Mouse (Mus musculus): ENCODE data around the gene Ano2. TPM values are rescaled to one million over a fixed set of nuclear protein-coding genes. Genes with fewer than 3 reads are reported as not detected.

Ano2 gene
- polyA plus RNA-seq (2015; fragmentation: Nextera tagmentation; extraction: Ambion mirVana), result 0.50 and 1.1 TPM in 2 replicates

DNA sequence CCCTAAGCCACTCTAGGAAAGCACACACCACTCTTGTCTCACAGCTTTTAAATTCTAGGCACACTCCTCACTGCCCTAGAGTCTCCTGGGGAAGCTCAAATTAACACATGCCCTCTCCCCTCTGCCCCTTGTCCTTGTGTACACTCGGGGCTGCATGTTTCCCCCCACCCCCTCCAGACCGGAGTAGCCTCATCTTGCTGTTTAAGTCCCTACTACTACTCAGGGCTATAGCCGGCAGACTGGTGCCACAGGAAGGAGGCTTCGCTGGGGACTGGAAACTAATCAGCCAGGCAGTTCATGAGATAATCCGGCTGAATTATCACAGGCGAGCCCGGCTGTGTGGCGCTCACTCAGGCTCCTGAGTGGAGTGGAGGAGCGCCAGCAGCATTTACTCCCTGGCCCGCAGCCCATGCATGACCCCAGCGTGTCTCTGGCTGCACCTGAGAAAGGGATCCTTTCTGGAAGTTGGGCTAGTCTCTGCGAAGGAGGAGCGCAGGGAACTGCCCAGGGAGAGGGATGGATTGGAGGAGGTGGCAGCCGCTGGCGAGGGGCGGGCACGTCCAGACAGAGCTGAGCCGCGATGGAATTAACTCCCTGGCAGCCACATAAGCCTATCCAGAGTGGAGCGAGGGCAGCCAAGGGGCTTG is at the start of gene Ano2:
Gene Ano2, plus strand, starts transcription at position 363 of the 647 bp plus-strand sequence.
- H3K27me3 ChIP-seq (replicated peaks; ENCODE audit: control insufficient read depth, insufficient read depth, low read length), result no peaks in the 10 kb centered on the region
- H3K9me3 ChIP-seq (ENCODE audit: control insufficient read depth, low read length), result no peaks in the 10 kb centered on the region
- H3K4me1 ChIP-seq (ENCODE audit: control insufficient read depth, insufficient read depth, low read depth, low read length), result peaks cover 11% of the 10 kb centered on the region
- ATAC-seq, result peak; percentile 86
- peak within 1 kb of the TSS; percentile 61 for H3K9ac ChIP-seq (ENCODE audit: low read depth, low read length)
- H3K4me2 ChIP-seq (ENCODE audit: low read length), result peak within 1 kb of the TSS; percentile 71
- no peak within 1 kb of the TSS for H3K27ac ChIP-seq (ENCODE audit: low read depth, low read length)
- no peaks in the 10 kb centered on the region for H3K36me3 ChIP-seq (ENCODE audit: control insufficient read depth, insufficient read depth, low read length)
- 2% methylated on average over 20 of the region's 20 CpGs for WGBS
- H3K4me3 ChIP-seq (ENCODE audit: low read length), result peak within 1 kb of the TSS; percentile 40

DNA sequence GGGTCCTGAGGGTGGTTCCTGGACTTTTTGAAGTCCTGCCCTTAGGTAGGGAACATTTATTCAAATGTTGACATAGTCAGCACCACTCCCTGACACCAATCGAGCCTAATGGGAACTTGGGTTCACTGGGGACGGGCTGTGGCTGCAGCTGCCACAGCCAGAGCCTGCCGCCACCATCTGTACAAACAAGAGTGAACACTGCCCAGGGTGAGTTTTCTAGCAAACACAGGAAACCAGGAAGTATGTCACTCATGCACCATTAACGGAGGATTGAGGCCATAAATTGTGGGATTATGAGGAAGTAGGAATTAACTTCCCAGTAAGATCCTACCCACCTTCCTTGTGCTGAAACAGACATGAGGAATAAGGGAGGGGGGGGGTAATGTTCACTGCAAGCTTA is 49.7 kb upstream of the Ano2 start:
- Histone ChIP-seq H3K4me2 (ENCODE audit: low read length) (no peak overlapping the region), H3K9ac (ENCODE audit: low read depth, low read length) (no peak overlapping the region), H3K4me3 (ENCODE audit: low read length) (no peak overlapping the region), H3K4me1 (ENCODE audit: control insufficient read depth, insufficient read depth, low read depth, low read length) (no peaks in the 10 kb centered on the region), H3K27ac (ENCODE audit: low read depth, low read length) (no peak overlapping the region), H3K36me3 (ENCODE audit: control insufficient read depth, insufficient read depth, low read length) (no peaks in the 10 kb centered on the region), H3K9me3 (ENCODE audit: control insufficient read depth, low read length) (no peaks in the 10 kb centered on the region), H3K27me3 (replicated peaks; ENCODE audit: control insufficient read depth, insufficient read depth, low read length) (no peaks in the 10 kb centered on the region)
- ATAC-seq, result no peak
- 83% methylated on average over 4 of the region's 4 CpGs for WGBS

DNA sequence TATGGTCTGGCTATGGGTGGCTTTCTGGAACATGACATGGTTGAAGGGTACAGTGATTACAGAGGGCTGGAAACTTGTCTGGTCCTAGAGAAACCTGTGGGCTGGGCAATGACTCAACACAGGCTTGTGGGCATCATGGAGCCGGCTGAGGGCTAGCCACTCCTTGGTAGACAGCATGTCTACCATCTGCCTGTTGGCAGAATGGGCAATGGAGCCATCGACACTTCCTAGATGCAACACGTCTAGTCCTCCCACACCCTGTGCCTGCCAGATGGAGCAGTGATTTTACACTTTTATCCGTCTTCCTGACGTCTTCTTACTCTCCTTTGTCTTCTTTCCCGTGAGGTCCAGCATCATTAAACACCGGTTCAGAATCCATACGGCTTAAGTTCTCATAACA is 49.1 kb upstream of the Ano2 start:
- Histone ChIP-seq H3K4me3 (ENCODE audit: low read length) (no peak overlapping the region), H3K27ac (ENCODE audit: low read depth, low read length) (no peak overlapping the region), H3K9ac (ENCODE audit: low read depth, low read length) (no peak overlapping the region), H3K9me3 (ENCODE audit: control insufficient read depth, low read length) (no peaks in the 10 kb centered on the region), H3K4me2 (ENCODE audit: low read length) (no peak overlapping the region), H3K27me3 (replicated peaks; ENCODE audit: control insufficient read depth, insufficient read depth, low read length) (no peaks in the 10 kb centered on the region), H3K36me3 (ENCODE audit: control insufficient read depth, insufficient read depth, low read length) (no peaks in the 10 kb centered on the region), H3K4me1 (ENCODE audit: control insufficient read depth, insufficient read depth, low read depth, low read length) (no peaks in the 10 kb centered on the region)
- ATAC-seq, result no peak
- WGBS, result 73% methylated on average over 8 of the region's 8 CpGs

DNA sequence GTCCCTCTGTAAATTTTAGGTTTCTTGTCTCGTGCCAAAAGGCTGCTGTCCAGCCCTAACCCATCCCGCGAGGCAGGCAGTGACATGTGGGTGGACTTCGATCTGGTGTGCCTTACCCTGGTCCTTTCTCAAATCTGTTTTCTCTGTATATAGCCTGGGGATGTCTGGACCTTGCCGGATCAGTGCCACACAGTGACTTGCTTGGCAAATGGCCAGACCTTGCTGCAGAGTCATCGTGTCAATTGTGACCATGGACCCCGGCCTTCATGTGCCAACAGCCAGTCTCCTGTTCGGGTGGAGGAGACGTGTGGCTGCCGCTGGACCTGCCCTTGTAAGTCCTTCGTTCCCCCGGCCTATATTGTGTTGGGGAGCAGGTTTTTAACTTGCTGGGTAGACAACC is 41.3 kb upstream of the Ano2 start:
- Histone ChIP-seq H3K9ac (ENCODE audit: low read depth, low read length) (no peak overlapping the region), H3K27me3 (replicated peaks; ENCODE audit: control insufficient read depth, insufficient read depth, low read length) (no peaks in the 10 kb centered on the region), H3K9me3 (ENCODE audit: control insufficient read depth, low read length) (no peaks in the 10 kb centered on the region), H3K4me1 (ENCODE audit: control insufficient read depth, insufficient read depth, low read depth, low read length) (no peaks in the 10 kb centered on the region), H3K4me2 (ENCODE audit: low read length) (no peak overlapping the region), H3K4me3 (ENCODE audit: low read length) (no peak overlapping the region), H3K36me3 (ENCODE audit: control insufficient read depth, insufficient read depth, low read length) (no peaks in the 10 kb centered on the region), H3K27ac (ENCODE audit: low read depth, low read length) (no peak overlapping the region)
- 85% methylated on average over 12 of the region's 12 CpGs for WGBS
- no peak for ATAC-seq

DNA sequence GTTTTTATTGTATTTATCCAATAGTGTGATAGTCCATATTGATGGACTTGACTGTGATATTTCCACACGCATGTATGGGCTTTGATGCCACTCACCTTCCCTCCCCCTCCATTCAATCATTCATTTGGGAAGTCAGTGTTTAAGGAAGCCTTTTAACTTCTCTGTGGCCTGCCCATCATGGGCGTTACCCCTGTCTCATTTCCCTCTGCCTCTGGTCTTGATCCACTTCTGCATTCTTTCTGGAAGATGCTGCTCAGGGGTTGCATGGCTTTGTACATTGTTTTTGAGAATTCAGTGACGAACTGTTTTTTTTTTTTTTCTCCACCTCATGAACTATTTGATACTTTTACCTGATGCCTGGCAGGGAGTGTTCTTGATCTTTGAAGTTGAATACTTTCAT is 38.9 kb upstream of the Ano2 start:
- Histone ChIP-seq H3K9ac (ENCODE audit: low read depth, low read length) (no peak overlapping the region), H3K36me3 (ENCODE audit: control insufficient read depth, insufficient read depth, low read length) (no peaks in the 10 kb centered on the region), H3K27ac (ENCODE audit: low read depth, low read length) (no peak overlapping the region), H3K4me3 (ENCODE audit: low read length) (no peak overlapping the region), H3K27me3 (replicated peaks; ENCODE audit: control insufficient read depth, insufficient read depth, low read length) (no peaks in the 10 kb centered on the region), H3K9me3 (ENCODE audit: control insufficient read depth, low read length) (no peaks in the 10 kb centered on the region), H3K4me2 (ENCODE audit: low read length) (no peak overlapping the region), H3K4me1 (ENCODE audit: control insufficient read depth, insufficient read depth, low read depth, low read length) (no peaks in the 10 kb centered on the region)
- 87% methylated on average over 3 of the region's 3 CpGs for WGBS
- ATAC-seq, result no peak

DNA sequence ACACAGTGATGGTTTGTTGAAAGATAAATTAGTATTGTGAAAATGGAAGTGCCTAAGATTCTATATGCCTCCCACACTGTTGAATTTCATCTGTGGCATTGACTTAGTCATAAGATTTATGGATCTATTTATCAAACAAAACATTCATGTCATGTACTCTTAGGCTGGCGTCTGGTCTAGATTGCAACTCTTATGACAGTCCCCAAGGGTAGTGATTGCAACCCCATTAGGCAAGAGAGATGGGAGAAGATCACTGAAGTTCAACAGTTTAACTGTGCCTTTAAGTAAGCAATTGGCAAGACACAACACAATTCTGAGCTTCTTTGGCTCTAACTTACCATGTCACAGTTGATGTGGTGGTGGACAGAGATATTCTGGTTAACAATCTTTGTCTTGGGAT is 36.8 kb upstream of the Ano2 start:
- 83% methylated on average over 1 of the region's 1 CpGs for WGBS
- Histone ChIP-seq H3K9me3 (ENCODE audit: control insufficient read depth, low read length) (no peaks in the 10 kb centered on the region), H3K9ac (ENCODE audit: low read depth, low read length) (no peak overlapping the region), H3K4me3 (ENCODE audit: low read length) (no peak overlapping the region), H3K27ac (ENCODE audit: low read depth, low read length) (no peak overlapping the region), H3K36me3 (ENCODE audit: control insufficient read depth, insufficient read depth, low read length) (no peaks in the 10 kb centered on the region), H3K27me3 (replicated peaks; ENCODE audit: control insufficient read depth, insufficient read depth, low read length) (no peaks in the 10 kb centered on the region), H3K4me2 (ENCODE audit: low read length) (no peak overlapping the region), H3K4me1 (ENCODE audit: control insufficient read depth, insufficient read depth, low read depth, low read length) (no peaks in the 10 kb centered on the region)
- no peak for ATAC-seq

DNA sequence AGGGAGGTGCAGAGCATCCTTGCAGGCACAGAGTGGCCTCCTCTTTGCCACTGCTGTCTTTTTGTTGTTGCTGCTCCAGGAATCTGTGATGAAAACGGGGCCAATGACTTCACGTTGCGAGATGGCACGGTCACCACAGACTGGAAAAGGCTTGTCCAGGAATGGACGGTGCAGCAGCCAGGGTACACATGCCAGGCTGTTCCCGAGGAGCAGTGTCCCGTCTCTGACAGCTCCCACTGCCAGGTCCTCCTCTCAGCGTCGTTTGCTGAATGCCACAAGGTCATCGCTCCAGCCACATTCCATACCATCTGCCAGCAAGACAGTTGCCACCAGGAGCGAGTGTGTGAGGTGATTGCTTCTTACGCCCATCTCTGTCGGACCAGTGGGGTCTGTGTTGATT is 33.3 kb upstream of the Ano2 start:
- no peaks in the 10 kb centered on the region for H3K9me3 ChIP-seq (ENCODE audit: control insufficient read depth, low read length)
- no peak overlapping the region for H3K9ac ChIP-seq (ENCODE audit: low read depth, low read length)
- no peaks in the 10 kb centered on the region for H3K27me3 ChIP-seq (replicated peaks; ENCODE audit: control insufficient read depth, insufficient read depth, low read length)
- no peaks in the 10 kb centered on the region for H3K4me1 ChIP-seq (ENCODE audit: control insufficient read depth, insufficient read depth, low read depth, low read length)
- no peak overlapping the region for H3K27ac ChIP-seq (ENCODE audit: low read depth, low read length)
- no peak overlapping the region for H3K4me2 ChIP-seq (ENCODE audit: low read length)
- H3K4me3 ChIP-seq (ENCODE audit: low read length), result no peak overlapping the region
- WGBS, result 83% methylated on average over 13 of the region's 13 CpGs
- no peak for ATAC-seq
- H3K36me3 ChIP-seq (ENCODE audit: control insufficient read depth, insufficient read depth, low read length), result no peaks in the 10 kb centered on the region

DNA sequence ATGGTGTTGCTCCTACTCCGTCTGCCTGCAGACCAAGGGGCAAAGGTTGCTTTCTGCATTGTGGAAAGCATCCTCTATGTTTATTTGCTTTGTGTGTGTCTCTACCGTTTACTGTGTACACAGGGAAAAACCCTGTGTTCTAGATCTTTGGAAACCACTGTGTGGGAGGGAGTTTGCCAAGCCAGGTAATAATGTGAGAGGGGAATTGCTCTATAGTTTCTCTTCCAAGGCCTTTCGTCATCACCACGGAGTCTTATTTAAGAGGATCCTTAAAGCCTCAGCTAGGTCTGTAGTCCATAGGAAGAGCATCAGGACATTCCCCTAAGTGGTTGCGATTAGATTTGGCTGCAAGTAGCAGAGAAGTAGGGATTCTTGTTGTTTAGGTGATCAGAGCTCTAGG is 32.3 kb upstream of the Ano2 start:
- Histone ChIP-seq H3K9me3 (ENCODE audit: control insufficient read depth, low read length) (no peaks in the 10 kb centered on the region), H3K4me1 (ENCODE audit: control insufficient read depth, insufficient read depth, low read depth, low read length) (no peaks in the 10 kb centered on the region), H3K4me3 (ENCODE audit: low read length) (no peak overlapping the region), H3K27ac (ENCODE audit: low read depth, low read length) (no peak overlapping the region), H3K36me3 (ENCODE audit: control insufficient read depth, insufficient read depth, low read length) (no peaks in the 10 kb centered on the region), H3K27me3 (replicated peaks; ENCODE audit: control insufficient read depth, insufficient read depth, low read length) (no peaks in the 10 kb centered on the region), H3K9ac (ENCODE audit: low read depth, low read length) (no peak overlapping the region), H3K4me2 (ENCODE audit: low read length) (no peak overlapping the region)
- 90% methylated on average over 5 of the region's 5 CpGs for WGBS
- ATAC-seq, result no peak

DNA sequence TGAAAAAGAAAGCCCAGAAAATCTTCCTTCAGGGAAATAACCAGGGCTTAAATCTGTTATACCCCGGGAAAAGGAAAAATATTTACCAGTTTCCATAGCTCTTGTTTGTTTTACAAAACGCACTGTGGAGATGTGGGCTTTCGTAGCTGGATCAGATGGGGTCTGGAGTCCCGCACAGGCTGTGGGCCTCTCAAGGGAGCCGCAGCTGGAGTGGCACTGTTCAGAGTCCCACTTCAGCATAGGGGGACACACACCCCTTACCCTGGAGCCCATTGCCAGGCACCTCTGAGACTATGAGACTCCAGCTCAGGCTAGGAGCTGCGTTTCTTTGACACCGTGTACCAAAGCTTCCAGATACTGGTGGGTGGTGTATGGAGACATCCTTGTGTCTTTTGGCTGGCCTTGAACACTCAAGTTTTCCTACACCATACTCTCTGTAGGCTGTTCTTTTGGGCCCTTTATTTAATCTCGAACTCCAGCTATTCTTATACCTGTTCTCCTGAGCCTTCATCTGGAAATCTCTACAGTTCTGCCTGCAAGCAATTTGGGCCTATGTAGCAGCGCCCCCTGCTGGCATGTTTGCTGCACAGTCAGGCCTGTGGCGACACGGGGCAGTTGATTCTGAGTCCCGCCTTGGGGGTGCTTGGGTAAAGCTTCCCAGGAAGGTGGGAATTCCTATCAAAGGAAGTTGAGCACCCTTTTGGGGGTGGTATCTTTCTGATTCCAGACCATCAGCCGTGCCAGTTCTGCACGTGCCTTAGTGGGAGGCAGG is 28.9 kb upstream of the Ano2 start:
- ATAC-seq, result peak; percentile 20; the same call in 1 of the 2 replicates
- Histone ChIP-seq H3K9me3 (ENCODE audit: control insufficient read depth, low read length) (no peaks in the 10 kb centered on the region), H3K4me3 (ENCODE audit: low read length) (no peak overlapping the region), H3K27me3 (replicated peaks; ENCODE audit: control insufficient read depth, insufficient read depth, low read length) (no peaks in the 10 kb centered on the region), H3K4me2 (ENCODE audit: low read length) (no peak overlapping the region), H3K4me1 (ENCODE audit: control insufficient read depth, insufficient read depth, low read depth, low read length) (no peaks in the 10 kb centered on the region), H3K36me3 (ENCODE audit: control insufficient read depth, insufficient read depth, low read length) (no peaks in the 10 kb centered on the region), H3K27ac (ENCODE audit: low read depth, low read length) (no peak overlapping the region), H3K9ac (ENCODE audit: low read depth, low read length) (no peak overlapping the region)
- WGBS, result 48% methylated on average over 14 of the region's 14 CpGs

Measured in hindbrain, embryonic 16.5 days (tissue).